Mouse (Mus musculus): ENCODE measurements around the gene Krtcap3. TPM values are rescaled to one million over a fixed set of nuclear protein-coding genes. Genes with fewer than 3 reads are reported as not detected.

Krtcap3 gene
- polyA plus RNA-seq, 1 experiment from 2014 or later = 50.4 TPM

- Histone ChIP-seq H3K4me1 (ENCODE audit: insufficient read depth, low read depth, low read length) (peaks cover 7% of the 10 kb centered on the region; the same call in 1 of the 2 replicates), H3K27me3 (replicated peaks; ENCODE audit: insufficient read depth, low read length) (no peaks in the 10 kb centered on the region), H3K27ac (ENCODE audit: low read length) (no peak overlapping the region), H3K9me3 (ENCODE audit: low read length) (no peaks in the 10 kb centered on the region), H3K4me3 (ENCODE audit: low read depth, low read length) (no peak overlapping the region), H3K9ac (replicated peaks; ENCODE audit: low read depth) (no peak overlapping the region), H3K36me3 (ENCODE audit: insufficient read depth, low read length) (no peaks in the 10 kb centered on the region; the same call in 1 of the 2 replicates), H3K4me2 (replicated peaks; ENCODE audit: low read depth, low read length) (no peak overlapping the region)
- no peak for ATAC-seq
- no peak for DNase-seq (ENCODE audit: low spot score)
- 49% methylated on average over 4 of the region's 4 CpGs for WGBS
- TF ChIP-seq CTCF (IDR thresholded peaks at IDR 0.05) = no peak
- no peak for TF ChIP-seq EP300 (IDR thresholded peaks at IDR 0.05)
Observed at GRCm38 (mm10) chr5:31288225-31288624, 36.7 kb downstream of the Krtcap3 start.

- Histone ChIP-seq H3K4me3 (ENCODE audit: low read depth, low read length) (no peak overlapping the region), H3K9me3 (ENCODE audit: low read length) (no peaks in the 10 kb centered on the region), H3K27me3 (replicated peaks; ENCODE audit: insufficient read depth, low read length) (no peaks in the 10 kb centered on the region), H3K27ac (ENCODE audit: low read length) (no peak overlapping the region), H3K36me3 (ENCODE audit: insufficient read depth, low read length) (no peaks in the 10 kb centered on the region; the same call in 1 of the 2 replicates), H3K9ac (replicated peaks; ENCODE audit: low read depth) (no peak overlapping the region), H3K4me2 (replicated peaks; ENCODE audit: low read depth, low read length) (no peak overlapping the region), H3K4me1 (ENCODE audit: insufficient read depth, low read depth, low read length) (peaks cover 7% of the 10 kb centered on the region; the same call in 1 of the 2 replicates)
- WGBS = 67% methylated on average over 3 of the region's 3 CpGs
- no peak for DNase-seq (ENCODE audit: low spot score)
- ATAC-seq = no peak
- TF ChIP-seq CTCF (IDR thresholded peaks at IDR 0.05) = no peak
- TF ChIP-seq EP300 (IDR thresholded peaks at IDR 0.05) = no peak
Observed at GRCm38 (mm10) chr5:31288655-31289054, 37.2 kb downstream of the Krtcap3 start.

- no peak overlapping the region for H3K4me2 ChIP-seq (replicated peaks; ENCODE audit: low read depth, low read length)
- H3K4me3 ChIP-seq (ENCODE audit: low read depth, low read length) = no peak overlapping the region
- peaks cover 7% of the 10 kb centered on the region; the same call in 1 of the 2 replicates for H3K4me1 ChIP-seq (ENCODE audit: insufficient read depth, low read depth, low read length)
- no peak for ATAC-seq
- H3K9ac ChIP-seq (replicated peaks; ENCODE audit: low read depth) = no peak overlapping the region
- TF ChIP-seq EP300 (IDR thresholded peaks at IDR 0.05) (no peak), CTCF (IDR thresholded peaks at IDR 0.05) (no peak)
- no peaks in the 10 kb centered on the region for H3K9me3 ChIP-seq (ENCODE audit: low read length)
- no peak overlapping the region for H3K27ac ChIP-seq (ENCODE audit: low read length)
- DNase-seq (ENCODE audit: low spot score) = no peak
- WGBS = 74% methylated on average over 3 of the region's 3 CpGs
- no peaks in the 10 kb centered on the region for H3K36me3 ChIP-seq (ENCODE audit: insufficient read depth, low read length)
- no peaks in the 10 kb centered on the region for H3K27me3 ChIP-seq (replicated peaks; ENCODE audit: insufficient read depth, low read length)
Observed at GRCm38 (mm10) chr5:31289626-31290230, 38.2 kb downstream of the Krtcap3 start.

- Histone ChIP-seq H3K9me3 (ENCODE audit: low read length) (no peaks in the 10 kb centered on the region), H3K27me3 (replicated peaks; ENCODE audit: insufficient read depth, low read length) (no peaks in the 10 kb centered on the region), H3K4me3 (ENCODE audit: low read depth, low read length) (peak within 1 kb of the TSS; percentile 54), H3K36me3 (ENCODE audit: insufficient read depth, low read length) (no peaks in the 10 kb centered on the region), H3K27ac (ENCODE audit: low read length) (peak within 1 kb of the TSS; percentile 83), H3K4me2 (replicated peaks; ENCODE audit: low read depth, low read length) (peak within 1 kb of the TSS; percentile 70), H3K4me1 (ENCODE audit: insufficient read depth, low read depth, low read length) (peaks cover 11% of the 10 kb centered on the region; the same call in 1 of the 2 replicates), H3K9ac (replicated peaks; ENCODE audit: low read depth) (peak within 1 kb of the TSS; percentile 44)
- 2% methylated on average over 45 of the region's 45 CpGs for WGBS
- peak; percentile 98 for ATAC-seq
- DNase-seq (ENCODE audit: low spot score) = peak; percentile 99
- TF ChIP-seq CTCF (IDR thresholded peaks at IDR 0.05) (no peak), EP300 (IDR thresholded peaks at IDR 0.05) (no peak)
Observed at GRCm38 (mm10) chr5:31290521-31291360, 39.2 kb downstream of the Krtcap3 start, which contains the start of gene Ift172. Gene Ift172, minus strand, starts transcription at chr5:31291116.

GRCm38 (mm10) chr5:31291361-31291688 lies 39.8 kb downstream of the Krtcap3 start:
- H3K9ac ChIP-seq (replicated peaks; ENCODE audit: low read depth) = peak overlapping the region; percentile 27
- TF ChIP-seq CTCF (IDR thresholded peaks at IDR 0.05) = peak; percentile 22; the same call in 1 of the 2 replicates
- no peak for TF ChIP-seq EP300 (IDR thresholded peaks at IDR 0.05)
- DNase-seq (ENCODE audit: low spot score) (no peak), ATAC-seq (no peak)
- peaks cover 11% of the 10 kb centered on the region; the same call in 1 of the 2 replicates for H3K4me1 ChIP-seq (ENCODE audit: insufficient read depth, low read depth, low read length)
- H3K4me2 ChIP-seq (replicated peaks; ENCODE audit: low read depth, low read length) = peak overlapping the region; percentile 70
- H3K27ac ChIP-seq (ENCODE audit: low read length) = peak overlapping the region; percentile 68
- H3K4me3 ChIP-seq (ENCODE audit: low read depth, low read length) = peak overlapping the region; percentile 54
- 3% methylated on average over 9 of the region's 9 CpGs for WGBS
- no peaks in the 10 kb centered on the region for H3K27me3 ChIP-seq (replicated peaks; ENCODE audit: insufficient read depth, low read length)
- no peaks in the 10 kb centered on the region for H3K9me3 ChIP-seq (ENCODE audit: low read length)
- H3K36me3 ChIP-seq (ENCODE audit: insufficient read depth, low read length) = no peaks in the 10 kb centered on the region

GRCm38 (mm10) chr5:31294964-31295605 lies 43.6 kb downstream of the Krtcap3 start:
- Histone ChIP-seq H3K27ac (ENCODE audit: low read length) (no peak overlapping the region), H3K27me3 (replicated peaks; ENCODE audit: insufficient read depth, low read length) (no peaks in the 10 kb centered on the region), H3K36me3 (ENCODE audit: insufficient read depth, low read length) (no peaks in the 10 kb centered on the region), H3K9ac (replicated peaks; ENCODE audit: low read depth) (peak overlapping the region; percentile 41), H3K4me1 (ENCODE audit: insufficient read depth, low read depth, low read length) (peaks cover 10% of the 10 kb centered on the region; the same call in 1 of the 2 replicates), H3K4me3 (ENCODE audit: low read depth, low read length) (peak overlapping the region; percentile 59), H3K4me2 (replicated peaks; ENCODE audit: low read depth, low read length) (peak overlapping the region; percentile 100), H3K9me3 (ENCODE audit: low read length) (no peaks in the 10 kb centered on the region)
- ATAC-seq (no peak), DNase-seq (ENCODE audit: low spot score) (no peak)
- WGBS = 8% methylated on average over 21 of the region's 29 CpGs
- no peak for TF ChIP-seq CTCF (IDR thresholded peaks at IDR 0.05)

Measured in lung, postnatal 0 days (tissue).